ENCODE assay signal across 8 mouse cellular contexts in genomic region chr8:120607885-120608284, GRCm38 (mm10). TPM values are rescaled to one million over a fixed set of nuclear protein-coding genes. Genes with fewer than 3 reads are reported as not detected.
DNase-seq lines count a peak whose midpoint lies in the region; ATAC-seq and TF ChIP-seq lines count a peak whose summit lies in the region.

No protein-coding gene starts in this region.

- H3K4me2 ChIP-seq in embryonic facial prominence, embryonic 11.5 days (ENCODE audit: low read depth, low read length): no peak overlapping the region
- H3K4me2 ChIP-seq in heart, embryonic 13.5 days: peak overlapping the region; percentile 34

- no peaks in the 10 kb centered on the region for H3K27me3 ChIP-seq in embryonic facial prominence, embryonic 11.5 days (ENCODE audit: control insufficient read depth, insufficient read depth, low read length)
- peaks cover 5% of the 10 kb centered on the region; the same call in 1 of the 2 replicates for H3K27me3 ChIP-seq in heart, embryonic 13.5 days (replicated peaks)
- no peaks in the 10 kb centered on the region for H3K27me3 ChIP-seq in small intestine, adult 2 months (ENCODE audit: control insufficient read depth, insufficient read depth, low read length)

- TF ChIP-seq POLR2A in small intestine, adult 2 months (IDR thresholded peaks at IDR 0.05; ENCODE audit: low read depth, low read length): no peak

- peak; percentile 69; the same call in 1 of the 2 replicates for TF ChIP-seq CTCF in small intestine, adult 2 months (IDR thresholded peaks at IDR 0.05; ENCODE audit: extremely low read depth, insufficient read length, insufficient replicate concordance, low read depth, low read length)

- no peaks in the 10 kb centered on the region for H3K36me3 ChIP-seq in embryonic facial prominence, embryonic 11.5 days (replicated peaks; ENCODE audit: control insufficient read depth, insufficient read depth, low read depth, low read length)
- no peaks in the 10 kb centered on the region for H3K36me3 ChIP-seq in heart, embryonic 13.5 days
- H3K36me3 ChIP-seq in small intestine, adult 2 months (ENCODE audit: control insufficient read depth, insufficient read depth, low read length): no peaks in the 10 kb centered on the region

- ATAC-seq in embryonic facial prominence, embryonic 11.5 days (replicated peaks; ENCODE audit: insufficient number of reproducible peaks, low FRiP score, low TSS enrichment, low read depth): no peak
- no peak for ATAC-seq in heart, embryonic 13.5 days (ENCODE audit: extremely low read depth, insufficient number of reproducible peaks, low FRiP score, low TSS enrichment)

- H3K4me1 ChIP-seq in embryonic facial prominence, embryonic 11.5 days (ENCODE audit: control insufficient read depth, insufficient read depth, low read length): no peaks in the 10 kb centered on the region
- peaks cover 3% of the 10 kb centered on the region; the same call in 1 of the 2 replicates for H3K4me1 ChIP-seq in heart, embryonic 13.5 days
- no peaks in the 10 kb centered on the region for H3K4me1 ChIP-seq in small intestine, adult 2 months (ENCODE audit: control insufficient read depth, insufficient read depth, insufficient read length, low read length)

- DNase-seq in heart, adult 18-20 months: peak; percentile 59 to 91
- DNase-seq in heart, postnatal 25 days (ENCODE audit: low spot score): no peak
- peak; percentile 85 for DNase-seq in adrenal gland, postnatal 10 days
- peak; percentile 81 for DNase-seq in embryonic facial prominence, embryonic 11.5 days (ENCODE audit: low spot score)
- DNase-seq in layer of hippocampus, postnatal 14 days (ENCODE audit: low spot score in 2 of 2): peak; percentile 78 to 79
- peak; percentile 69 for DNase-seq in lung, postnatal 25 days (ENCODE audit: low spot score)

- WGBS in embryonic facial prominence, embryonic 11.5 days: 11% methylated on average over 7 of the region's 7 CpGs
- 14% methylated on average over 7 of the region's 7 CpGs for WGBS in heart, embryonic 13.5 days
- WGBS in small intestine, adult 2 months: 11% methylated on average over 7 of the region's 7 CpGs

- H3K9ac ChIP-seq in embryonic facial prominence, embryonic 11.5 days (replicated peaks; ENCODE audit: low read length): no peak overlapping the region
- no peak overlapping the region for H3K9ac ChIP-seq in heart, embryonic 13.5 days

- intact Hi-C loops in heart, postnatal 25 days (cut with DNase I): no loop called here

- H3K4me3 ChIP-seq in embryonic facial prominence, embryonic 11.5 days (ENCODE audit: low read depth, low read length): no peak overlapping the region
- no peak overlapping the region for H3K4me3 ChIP-seq in heart, embryonic 13.5 days
- no peak overlapping the region for H3K4me3 ChIP-seq in small intestine, adult 2 months (ENCODE audit: low read depth, low read length)

- H3K9me3 ChIP-seq in embryonic facial prominence, embryonic 11.5 days (replicated peaks; ENCODE audit: control insufficient read depth, low read length): no peaks in the 10 kb centered on the region
- no peaks in the 10 kb centered on the region for H3K9me3 ChIP-seq in heart, embryonic 13.5 days

- no peak overlapping the region for H3K27ac ChIP-seq in embryonic facial prominence, embryonic 11.5 days (replicated peaks; ENCODE audit: low read depth, low read length)
- no peak overlapping the region for H3K27ac ChIP-seq in heart, embryonic 13.5 days (replicated peaks)
- H3K27ac ChIP-seq in small intestine, adult 2 months (ENCODE audit: insufficient read depth, low read depth, low read length): no peak overlapping the region

RNA-seq across cellular contexts. Expression of gene Gins2, which starts 18.8 kb away (rescaled TPM):
- 1 to 10 TPM in 1 of 2 experiments, under 1 TPM in 1; 0.98 to 1.8 TPM for total RNA-seq in heart, adult 18-20 months (2021)
- 1 to 10 TPM; 1.2 to 1.5 TPM for total RNA-seq in heart, postnatal 25 days (2021)
- total RNA-seq in adrenal gland, postnatal 10 days (2021): 10 to 100 TPM; 18.6 to 19.0 TPM
- 127 and 132 TPM in 2 replicates for polyA plus RNA-seq in embryonic facial prominence, embryonic 11.5 days (2014; fragmentation: Nextera tagmentation; extraction: Ambion mirVana)
- polyA plus RNA-seq in heart, embryonic 13.5 days (2015; fragmentation: Nextera tagmentation; extraction: Ambion mirVana): 79.8 and 80.4 TPM in 2 replicates
- total RNA-seq in layer of hippocampus, postnatal 14 days (2021): 1 to 10 TPM; 2.0 to 3.4 TPM
- 12.6 and 22.5 TPM in 2 replicates for polyA plus RNA-seq in small intestine, adult 2 months (2012; rRNA removed)

RNA-seq across cellular contexts. Expression of gene 1190005I06Rik, which starts 39.5 kb away (rescaled TPM):
- 1 to 10 TPM; 5.6 to 6.3 TPM for total RNA-seq in heart, adult 18-20 months (2021)
- total RNA-seq in heart, postnatal 25 days (2021): 1 to 10 TPM; 2.3 to 3.4 TPM
- total RNA-seq in adrenal gland, postnatal 10 days (2021): 10 to 100 TPM; 28.3 to 32.8 TPM
- polyA plus RNA-seq in embryonic facial prominence, embryonic 11.5 days (2014; fragmentation: Nextera tagmentation; extraction: Ambion mirVana): 3.4 and 5.9 TPM in 2 replicates
- 3.3 and 3.6 TPM in 2 replicates for polyA plus RNA-seq in heart, embryonic 13.5 days (2015; fragmentation: Nextera tagmentation; extraction: Ambion mirVana)
- 10 to 100 TPM in 1 of 2 experiments, 1 to 10 TPM in 1; 9.5 to 10.6 TPM for total RNA-seq in layer of hippocampus, postnatal 14 days (2021)
- 1.6 and 3.6 TPM in 2 replicates for polyA plus RNA-seq in small intestine, adult 2 months (2012; rRNA removed)

RNA-seq across cellular contexts. Expression of gene Gm27021, which starts 60.0 kb away (rescaled TPM):
- not detected for total RNA-seq in heart, adult 18-20 months (2021)
- not detected for total RNA-seq in heart, postnatal 25 days (2021)
- total RNA-seq in adrenal gland, postnatal 10 days (2021): not detected
- polyA plus RNA-seq in embryonic facial prominence, embryonic 11.5 days (2014; fragmentation: Nextera tagmentation; extraction: Ambion mirVana): 1.8 and 3.0 TPM in 2 replicates
- 2.0 and 2.3 TPM in 2 replicates for polyA plus RNA-seq in heart, embryonic 13.5 days (2015; fragmentation: Nextera tagmentation; extraction: Ambion mirVana)
- total RNA-seq in layer of hippocampus, postnatal 14 days (2021): 1 to 10 TPM in 1 of 2 experiments, under 1 TPM in 1; 0.55 to 1.2 TPM
- polyA plus RNA-seq in small intestine, adult 2 months (2012; rRNA removed): 11.4 TPM in 1 of 2 replicates, not detected in the other

Comparison
In these comparisons a context has a peak if more than half of its experiments do, and no peak if none do; other contexts are left out.
1. RNA of gene Gins2, which starts 18.8 kb away (total RNA-seq): 18.6 to 19.0 TPM in adrenal gland, postnatal 10 days; 2.0 to 3.4 TPM in layer of hippocampus, postnatal 14 days, 0.98 to 1.8 TPM in heart, adult 18-20 months and 1.2 to 1.5 TPM in heart, postnatal 25 days; every median in the first group is over 4 times any median in the second.